Mouse (Mus musculus) activated CD4-positive, CD25-positive, alpha-beta regulatory T cell (primary cell): ENCODE results near the gene Idh3a. TPM values are rescaled to one million over a fixed set of nuclear protein-coding genes. Genes with fewer than 3 reads are reported as not detected.

ENCODE experiments used
- polyA plus RNA-seq, 2 experiments: library from polyadenylated mRNA; unstranded; fragments of 100-300 nt; shearing (Covaris generic); gene quantifications; one replicate each; pipeline ENCODE4 v1.2.1; 2017

The Idh3a gene
- 100 to 1,000 TPM; 109 to 150 TPM for polyA plus RNA-seq

GRCm38 (mm10) chr9:54586199-54587061 is at the start of gene Idh3a:
Idh3a (plus strand) TSS chr9:54586334.

GRCm38 (mm10) chr9:54538684-54539083 is 47.5 kb upstream of the Idh3a start, which contains the start of gene Sh2d7:
Sh2d7 (plus strand) TSS chr9:54538984.

GRCm38 (mm10) chr9:54559771-54560471 is 26.2 kb upstream of the Idh3a start, which contains the start of gene Cib2:
Cib2 (minus strand) TSS chr9:54560218.

Other genes with a start within 250 kb of the Idh3a start
- under 1 TPM in 1 of 2 experiments, not detected in 1; 0.55 TPM for gene Dmxl2, start 84.7 kb upstream of the Idh3a start, polyA plus RNA-seq
- not detected for gene Sh2d7, start 47.4 kb upstream of the Idh3a start, polyA plus RNA-seq
- gene Cib2, start 26.1 kb upstream of the Idh3a start, polyA plus RNA-seq, result 1 to 10 TPM; 2.0 to 7.3 TPM
- gene Acsbg1, start 75.5 kb downstream of the Idh3a start, polyA plus RNA-seq, result 10 to 100 TPM; 27.1 to 88.9 TPM
- gene Dnaja4, start 112.5 kb downstream of the Idh3a start, polyA plus RNA-seq, result 10 to 100 TPM; 23.6 to 24.0 TPM
- gene Wdr61, start 148.2 kb downstream of the Idh3a start, polyA plus RNA-seq, result 100 to 1,000 TPM in 1 of 2 experiments, 10 to 100 TPM in 1; 88.3 to 106 TPM
- gene Crabp1, start 178.4 kb downstream of the Idh3a start, polyA plus RNA-seq, result not detected